Mouse (Mus musculus) thymus, adult 2 months (tissue): ENCODE measurements around the gene Fmnl2. TPM values are rescaled to one million over a fixed set of nuclear protein-coding genes. Genes with fewer than 3 reads are reported as not detected.

Experiments
- DNase-seq: peaks from one replicate; pipeline ENCODE4 v3.0.0; 2021
- H3K27ac ChIP-seq: fragments of 200-500 bp; 2 replicates; pipeline ENCODE4 v1.5.1; 2012; ENCODE audit warnings: low read length, control low read depth; ENCODE audit not compliant: control insufficient read depth, insufficient read depth
- H3K27me3 ChIP-seq: fragments of 200-500 bp; 2 replicates; pipeline ENCODE4 v1.6.1; 2012; ENCODE audit warnings: mild to moderate bottlenecking, low read length, moderate library complexity, mixed read lengths; ENCODE audit not compliant: control insufficient read depth, insufficient read depth
- H3K36me3 ChIP-seq: fragments of 200-500 bp; 2 replicates; pipeline ENCODE4 v1.6.1; 2012; ENCODE audit warnings: mild to moderate bottlenecking, low read length, moderate library complexity; ENCODE audit not compliant: control insufficient read depth, insufficient read depth
- H3K4me1 ChIP-seq: fragments of 200-500 bp; replicated peaks from 2 replicates; pipeline ENCODE4 v1.6.1; 2012; ENCODE audit warnings: low read length; ENCODE audit not compliant: control insufficient read depth, insufficient read depth
- H3K4me3 ChIP-seq: fragments of 200-500 bp; 2 replicates; pipeline ENCODE4 v1.5.1; 2012; ENCODE audit warnings: mild to moderate bottlenecking, low read length, control low read depth, moderate library complexity; ENCODE audit not compliant: control insufficient read depth, insufficient read depth
- CTCF ChIP-seq: fragments of 200-500 bp; IDR thresholded peaks from 2 replicates; pipeline ENCODE4 v1.5.1; 2012; ENCODE audit warnings: mild to moderate bottlenecking, control low read depth, low read length, moderate library complexity, borderline replicate concordance; ENCODE audit not compliant: control insufficient read depth, poor library complexity, insufficient read depth; ENCODE audit errors: extremely low read depth
- POLR2A ChIP-seq: fragments of 200-500 bp; IDR thresholded peaks from 2 replicates; pipeline ENCODE4 v1.6.1; 2012; ENCODE audit warnings: mild to moderate bottlenecking, low read length, control low read depth, moderate library complexity; ENCODE audit not compliant: control insufficient read depth, poor library complexity, insufficient read depth; ENCODE audit errors: extremely low read depth
- WGBS: fragments of 180-500 bp; shearing (Covaris S2); methylation state at CpG from one replicate; pipeline ENCODE4 v1.1.7; 2018; 5-methylcytosine and 5-hydroxymethylcytosine counted together
- polyA plus RNA-seq: library from polyadenylated mRNA; depleted of rRNA; stranded (reverse); fragments of >200 nt; gene quantifications from 2 replicates; pipeline ENCODE4 v1.2.3, GENCODE M21; 2012

Gene Fmnl2
- polyA plus RNA-seq, 1 experiment, result 5.0 TPM

DNA sequence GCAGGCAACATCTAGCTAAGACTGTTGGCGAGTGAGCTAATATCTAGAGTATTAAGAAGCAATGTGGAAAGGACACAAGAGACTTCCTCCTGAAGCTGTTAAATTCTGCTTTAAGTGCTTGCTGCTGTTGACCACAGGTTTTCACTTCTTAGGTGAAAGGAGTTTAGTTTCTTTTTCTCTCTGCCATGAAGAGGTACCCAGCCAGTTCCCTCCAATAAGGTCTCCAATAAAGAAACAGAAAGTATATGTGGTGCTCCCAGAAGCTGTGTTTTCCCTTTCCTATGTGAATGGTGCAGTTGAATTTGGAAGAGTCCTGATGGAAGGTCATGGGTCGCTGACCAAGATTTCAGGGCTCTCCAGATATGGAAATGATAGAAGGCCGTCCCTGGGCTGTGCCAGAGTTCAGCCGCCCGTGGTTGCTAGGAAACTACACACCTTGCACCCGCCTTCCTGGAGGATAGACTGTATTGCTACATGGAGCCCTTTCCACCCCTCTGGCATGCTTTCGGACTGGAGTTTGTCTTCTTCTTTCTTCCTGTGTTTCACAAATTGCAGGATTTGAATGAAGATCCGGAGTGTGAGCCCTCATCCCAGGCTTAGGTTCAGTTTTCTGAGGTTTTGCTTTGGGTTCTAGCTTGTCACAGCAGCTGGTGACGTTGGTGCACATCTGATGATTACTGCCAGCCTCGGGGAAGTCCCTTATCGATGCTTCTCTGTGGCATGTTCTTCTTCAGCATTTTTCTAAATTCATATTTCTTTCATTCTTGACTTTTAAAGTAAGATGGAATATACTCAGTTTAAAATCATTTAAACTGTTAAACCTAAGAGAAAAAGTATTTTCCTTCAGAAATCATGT is 244.5 kb downstream of the Fmnl2 start:
- Histone ChIP-seq H3K4me1 (no peaks in the 10 kb centered on the region), H3K27ac (no peak overlapping the region; the same call in 1 of the 2 replicates), H3K27me3 (no peaks in the 10 kb centered on the region), H3K36me3 (no peaks in the 10 kb centered on the region), H3K4me3 (no peak overlapping the region)
- no peak for DNase-seq
- 89% methylated on average over 11 of the region's 11 CpGs for WGBS
- TF ChIP-seq CTCF, result no peak
- no peak for TF ChIP-seq POLR2A

GRCm38 (mm10) chr2:53102901-53103300 is 245.2 kb downstream of the Fmnl2 start:
- WGBS, result 86% methylated on average over 2 of the region's 2 CpGs
- no peak overlapping the region for H3K4me3 ChIP-seq
- TF ChIP-seq CTCF, result no peak
- TF ChIP-seq POLR2A, result no peak
- H3K27ac ChIP-seq, result no peak overlapping the region
- DNase-seq, result no peak
- H3K4me1 ChIP-seq, result no peaks in the 10 kb centered on the region
- no peaks in the 10 kb centered on the region for H3K36me3 ChIP-seq
- no peaks in the 10 kb centered on the region for H3K27me3 ChIP-seq

GRCm38 (mm10) chr2:53105408-53105807 is 247.7 kb downstream of the Fmnl2 start:
- WGBS, result 99% methylated on average over 10 of the region's 10 CpGs
- H3K4me3 ChIP-seq, result no peak overlapping the region
- H3K27me3 ChIP-seq, result no peaks in the 10 kb centered on the region
- no peak overlapping the region for H3K27ac ChIP-seq
- no peaks in the 10 kb centered on the region for H3K36me3 ChIP-seq
- H3K4me1 ChIP-seq, result no peaks in the 10 kb centered on the region
- TF ChIP-seq POLR2A, result no peak
- TF ChIP-seq CTCF, result no peak
- DNase-seq, result no peak

- Histone ChIP-seq H3K4me1 (no peaks in the 10 kb centered on the region), H3K27ac (no peak overlapping the region), H3K27me3 (no peaks in the 10 kb centered on the region), H3K4me3 (no peak overlapping the region), H3K36me3 (no peaks in the 10 kb centered on the region)
- TF ChIP-seq CTCF, result no peak
- TF ChIP-seq POLR2A, result no peak
- DNase-seq, result no peak
- 94% methylated on average over 7 of the region's 7 CpGs for WGBS
Observed at GRCm38 (mm10) chr2:53106056-53106455, 248.4 kb downstream of the Fmnl2 start.

DNA sequence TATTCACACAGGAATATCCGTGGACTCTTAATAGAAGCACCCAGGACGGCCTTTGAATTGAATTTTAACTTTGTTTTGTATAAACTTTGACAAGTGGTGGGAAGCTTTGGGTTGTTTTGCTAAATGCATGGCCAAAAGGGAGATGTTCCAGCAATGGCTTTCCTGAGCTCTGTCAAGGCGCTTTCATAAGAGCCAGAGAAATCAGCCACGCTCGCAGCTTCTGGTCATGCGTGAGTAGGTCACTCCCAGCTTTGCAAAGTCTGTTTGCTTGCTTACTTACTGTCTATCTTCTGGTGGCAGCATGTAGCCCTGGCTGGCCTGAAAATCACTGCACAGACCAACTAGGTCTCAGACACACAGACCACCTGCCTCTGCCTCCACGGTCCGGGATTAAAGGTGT is 248.8 kb downstream of the Fmnl2 start:
- DNase-seq, result no peak
- 96% methylated on average over 8 of the region's 8 CpGs for WGBS
- TF ChIP-seq CTCF (no peak), POLR2A (no peak)

GRCm38 (mm10) chr2:53108547-53108946 is 250.9 kb downstream of the Fmnl2 start:
- TF ChIP-seq CTCF (no peak), POLR2A (no peak)
- H3K4me1 ChIP-seq, result no peaks in the 10 kb centered on the region
- no peak for DNase-seq

More for the DNA sequence above, 248.8 kb downstream of the Fmnl2 start:
- no peak overlapping the region for H3K4me3 ChIP-seq
- no peaks in the 10 kb centered on the region for H3K4me1 ChIP-seq
- no peaks in the 10 kb centered on the region for H3K27me3 ChIP-seq
- H3K27ac ChIP-seq, result no peak overlapping the region
- no peaks in the 10 kb centered on the region for H3K36me3 ChIP-seq

More at GRCm38 (mm10) chr2:53108547-53108946, 250.9 kb downstream of the Fmnl2 start:
- no peaks in the 10 kb centered on the region for H3K36me3 ChIP-seq
- H3K4me3 ChIP-seq, result no peak overlapping the region
- no peak overlapping the region for H3K27ac ChIP-seq
- no peaks in the 10 kb centered on the region for H3K27me3 ChIP-seq
- WGBS, result 93% methylated on average over 5 of the region's 5 CpGs
